Mouse (Mus musculus): ENCODE results near the gene Gm20605.

DNA sequence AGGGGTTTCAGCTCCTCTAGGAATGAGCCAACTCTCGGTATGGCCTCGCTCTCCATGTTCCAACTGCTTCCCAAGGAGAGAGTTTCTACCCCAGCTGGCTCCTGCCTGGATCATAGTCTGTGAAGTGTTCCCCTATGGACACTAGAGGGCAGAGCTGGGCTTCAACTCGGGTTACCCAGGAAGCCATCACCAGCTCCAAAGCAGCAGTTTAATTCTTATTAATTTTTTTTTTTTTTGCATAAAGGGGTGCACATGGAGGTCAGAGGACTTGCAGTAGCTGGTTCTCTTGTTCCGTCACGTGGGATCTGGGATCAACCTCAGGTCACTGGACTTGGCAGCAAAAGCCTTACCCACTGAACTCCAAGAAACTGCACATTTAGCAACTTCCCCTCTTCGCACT, 28.0 kb downstream of the Gm20605 start:
- TF ChIP-seq CTCF (IDR thresholded peaks at IDR 0.05; ENCODE audit: low read depth, low read length) = peak; percentile 75
- TF ChIP-seq POLR2A (IDR thresholded peaks at IDR 0.05; ENCODE audit: borderline replicate concordance, low read depth, low read length) = no peak
